Mouse (Mus musculus): ENCODE results near the gene Scaf1. TPM values are rescaled to one million over a fixed set of nuclear protein-coding genes. Genes with fewer than 3 reads are reported as not detected.

Scaf1 gene
- total and polyA plus RNA-seq, 3 experiments, result 17.7 to 81.5 (median 34.4) TPM

DNA sequence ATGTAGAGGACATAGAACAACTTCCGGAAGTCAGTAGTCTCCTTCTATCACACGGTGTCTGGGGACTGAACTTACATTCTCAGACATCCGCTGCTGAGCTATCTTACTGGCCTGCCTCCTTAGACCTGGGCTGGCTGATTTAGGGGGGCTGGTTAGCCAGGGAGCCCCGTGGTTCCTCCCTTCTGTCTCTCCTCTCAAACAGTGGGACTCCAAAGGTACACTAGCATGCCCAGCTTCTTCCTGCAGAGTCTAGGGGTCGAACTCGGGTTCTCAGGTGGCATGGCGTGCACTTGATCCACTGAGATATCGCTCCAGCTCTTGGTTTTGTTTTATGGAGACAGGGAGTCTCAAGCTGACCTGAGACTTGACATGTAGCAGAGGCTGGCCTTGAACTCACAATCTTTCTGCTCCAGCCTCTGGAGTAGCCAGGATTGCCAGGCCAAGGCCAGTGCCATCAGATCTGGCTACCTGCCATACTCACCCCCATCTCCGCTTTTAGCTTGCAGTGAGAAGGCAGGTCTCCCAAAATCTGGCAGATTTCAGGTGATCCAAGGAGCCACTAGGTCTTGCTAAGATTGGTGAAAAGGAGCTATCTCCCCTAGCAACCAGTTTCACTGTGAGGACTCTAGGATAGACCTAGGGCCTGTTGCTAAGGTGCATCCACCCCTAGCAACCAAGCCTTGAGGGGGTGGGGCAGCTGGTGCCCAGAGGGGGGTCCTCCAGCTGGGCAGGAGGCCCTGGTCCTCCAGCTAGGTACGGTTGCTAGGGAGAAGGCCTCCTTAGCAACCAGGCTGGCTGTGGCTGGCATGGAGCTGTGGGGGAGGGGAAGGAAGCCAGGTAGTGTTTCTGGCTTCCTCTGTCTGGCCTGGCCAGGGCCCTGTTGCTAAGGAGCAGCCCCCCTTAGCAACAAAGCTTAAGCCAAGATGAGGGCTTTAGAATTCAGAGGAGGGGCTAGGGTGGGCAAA, 42.7 kb upstream of the Scaf1 start:
- Histone ChIP-seq H3K36me3 (ENCODE audit: control insufficient read depth in 1 of 2, insufficient read depth in 2 of 2, low read length in 2 of 2) (peaks cover 0 to 15% of the 10 kb centered on the region in 2 experiments; a peak in 2 of 4 replicates), H3K4me1 (ENCODE audit: control insufficient read depth in 1 of 2, insufficient read depth in 2 of 2, low read length in 2 of 2) (peaks cover 2 to 15% of the 10 kb centered on the region in 2 experiments; a peak in 3 of 4 replicates), H3K9ac (ENCODE audit: control insufficient read depth, low read depth, low read length, poor library complexity, severe bottlenecking) (no peak overlapping the region), H3K9me3 (replicated peaks; ENCODE audit: insufficient read depth, low read length) (no peaks in the 10 kb centered on the region), H3K27ac (ENCODE audit: control insufficient read depth, low read depth, low read length) (no peak overlapping the region), H3K79me2 (ENCODE audit: control insufficient read depth, insufficient read depth, low read length, poor library complexity) (peaks cover 7% of the 10 kb centered on the region), H3K4me3 (ENCODE audit: control insufficient read depth in 1 of 2, insufficient read depth in 1 of 2, low read depth in 2 of 2, low read length in 2 of 2) (no peak overlapping the region), H3K27me3 (ENCODE audit: control insufficient read depth in 1 of 2, insufficient read depth in 2 of 2, low read length in 2 of 2) (no peaks in the 10 kb centered on the region)
- no peak for DNase-seq (ENCODE audit: low read depth, low spot score)
- TF ChIP-seq E2F4 (IDR thresholded peaks at IDR 0.05; ENCODE audit: borderline replicate concordance, low read depth, low read length) (no peak), POLR2A (IDR thresholded peaks at IDR 0.05; ENCODE audit: control insufficient read depth in 1 of 2, insufficient read depth in 1 of 2, low read depth in 1 of 2, low read length in 2 of 2, poor library complexity in 1 of 2) (no peak), MAFK (IDR thresholded peaks at IDR 0.05; ENCODE audit: borderline replicate concordance, low read depth, low read length) (no peak), TAL1 (IDR thresholded peaks at IDR 0.05; ENCODE audit: low read length) (no peak), GATA1 (IDR thresholded peaks at IDR 0.05; ENCODE audit: low read depth, low read length) (no peak), JUND (IDR thresholded peaks at IDR 0.05; ENCODE audit: low read depth, low read length) (no peak)

GRCm38 (mm10) chr7:45056972-45057348, 40.8 kb upstream of the Scaf1 start:
- peaks cover 15% of the 10 kb centered on the region for H3K79me2 ChIP-seq (ENCODE audit: control insufficient read depth, insufficient read depth, low read length, poor library complexity)
- H3K9ac ChIP-seq (ENCODE audit: control insufficient read depth, low read depth, low read length, poor library complexity, severe bottlenecking), result no peak overlapping the region
- no peak overlapping the region for H3K27ac ChIP-seq (ENCODE audit: control insufficient read depth, low read depth, low read length)
- H3K36me3 ChIP-seq (ENCODE audit: control insufficient read depth in 1 of 2, insufficient read depth in 2 of 2, low read length in 2 of 2), result peaks cover 0 to 9% of the 10 kb centered on the region in 2 experiments; a peak in 2 of 4 replicates
- H3K4me1 ChIP-seq (ENCODE audit: control insufficient read depth in 1 of 2, insufficient read depth in 2 of 2, low read length in 2 of 2), result peaks cover 2 to 15% of the 10 kb centered on the region in 2 experiments; a peak in 3 of 4 replicates
- H3K27me3 ChIP-seq (ENCODE audit: control insufficient read depth in 1 of 2, insufficient read depth in 2 of 2, low read length in 2 of 2), result no peaks in the 10 kb centered on the region
- no peaks in the 10 kb centered on the region for H3K9me3 ChIP-seq (replicated peaks; ENCODE audit: insufficient read depth, low read length)
- no peak overlapping the region for H3K4me3 ChIP-seq (ENCODE audit: control insufficient read depth in 1 of 2, insufficient read depth in 1 of 2, low read depth in 2 of 2, low read length in 2 of 2)
- no peak for TF ChIP-seq GATA1 (IDR thresholded peaks at IDR 0.05; ENCODE audit: low read depth, low read length)
- TF ChIP-seq ELF1 (IDR thresholded peaks at IDR 0.05; ENCODE audit: low read depth, low read length), result no peak
- TF ChIP-seq MAZ (IDR thresholded peaks at IDR 0.05; ENCODE audit: low read depth, low read length), result no peak
- no peak for TF ChIP-seq MYC (IDR thresholded peaks at IDR 0.05; ENCODE audit: low read depth, low read length)
- no peak for TF ChIP-seq NELFE (IDR thresholded peaks at IDR 0.05; ENCODE audit: low read depth, low read length)
- no peak for TF ChIP-seq NRF1 (IDR thresholded peaks at IDR 0.05; ENCODE audit: insufficient read depth, low read depth, low read length, poor library complexity, severe bottlenecking)
- TF ChIP-seq EP300 (IDR thresholded peaks at IDR 0.05; ENCODE audit: low read depth in 1 of 2, low read length in 2 of 2), result no peak
- no peak for TF ChIP-seq GABPA (IDR thresholded peaks at IDR 0.05; ENCODE audit: low read depth, low read length)
- no peak for DNase-seq (ENCODE audit: low read depth, low spot score)

Data from MEL (cell line).